Mouse (Mus musculus) CH12.LX (cell line): ENCODE results near the gene Epha10. TPM values are rescaled to one million over a fixed set of nuclear protein-coding genes. Genes with fewer than 3 reads are reported as not detected.

Experiments used
- DNase-seq: peaks from one replicate; pipeline ENCODE4 v3.0.0-alpha.2; 2013; ENCODE audit errors: extremely low read depth
- H3K27ac ChIP-seq: 2 replicates; pipeline ENCODE4 v1.5.1; 2012; ENCODE audit warnings: low read depth, mild to moderate bottlenecking, control low read depth, moderate library complexity; ENCODE audit not compliant: insufficient read depth
- H3K27me3 ChIP-seq: replicated peaks from 2 replicates; pipeline ENCODE3; 2012; ENCODE audit warnings: inconsistent platforms
- H3K36me3 ChIP-seq, 2 experiments: replicated peaks in 1 of 2; 2 replicates each; pipeline versions ENCODE3 to v1.6.1; 2012; ENCODE audit warnings: inconsistent platforms in 1 of 2, low read length in 1 of 2, mild to moderate bottlenecking in 1 of 2, mixed read lengths in 1 of 2, moderate library complexity in 1 of 2; ENCODE audit not compliant: control insufficient read depth in 1 of 2, insufficient read depth in 1 of 2
- H3K4me1 ChIP-seq, 2 experiments: 2 replicates each; pipeline ENCODE4 v1.6.1; 2012; ENCODE audit warnings: inconsistent platforms in 1 of 2, moderate library complexity in 1 of 2; ENCODE audit not compliant: insufficient read depth in 2 of 2, control insufficient read depth in 1 of 2
- H3K4me2 ChIP-seq: 2 replicates; pipeline ENCODE4 v1.6.1; 2012; ENCODE audit warnings: low read depth, mild to moderate bottlenecking, control low read depth; ENCODE audit not compliant: poor library complexity, insufficient read depth, severe bottlenecking
- H3K4me3 ChIP-seq, 3 experiments: fragments of 150-350 bp in 1 of 3; sonication (generic) in 1 of 3; replicated peaks in 1 of 3; 2 replicates each; pipeline versions ENCODE3 to v1.5.1; 2011 to 2012; ENCODE audit warnings: low read depth in 2 of 3, low read length in 2 of 3, mild to moderate bottlenecking in 2 of 3, moderate library complexity in 2 of 3, control low read depth in 1 of 3, improper control_type of control experiment in 1 of 3, inconsistent platforms in 1 of 3, mixed read lengths in 1 of 3; ENCODE audit not compliant: poor library complexity in 1 of 3
- H3K79me2 ChIP-seq: replicated peaks from 2 replicates; pipeline ENCODE4 v1.6.1; 2012; ENCODE audit warnings: mild to moderate bottlenecking, moderate library complexity; ENCODE audit not compliant: control insufficient read depth, poor library complexity, insufficient read depth, severe bottlenecking; ENCODE audit errors: extremely low read depth
- H3K9ac ChIP-seq: 2 replicates; pipeline ENCODE4 v1.6.1; 2012; ENCODE audit warnings: low read depth, mild to moderate bottlenecking, control low read depth, moderate library complexity; ENCODE audit not compliant: insufficient read depth
- H3K9me3 ChIP-seq: replicated peaks from 2 replicates; pipeline ENCODE3; 2012; ENCODE audit warnings: low read length, inconsistent platforms, mixed read lengths
- BHLHE40 ChIP-seq: IDR thresholded peaks from 2 replicates; pipeline ENCODE4 v1.6.1; 2011; ENCODE audit warnings: mild to moderate bottlenecking, low read depth, low read length, improper control_type of control experiment
- CHD1 ChIP-seq: IDR thresholded peaks from 2 replicates; pipeline ENCODE4 v1.6.1; 2012; ENCODE audit warnings: low read depth, low read length, improper control_type of control experiment, inconsistent platforms
- CTCF ChIP-seq, 2 experiments: IDR thresholded peaks in 1 of 2; conservative IDR thresholded peaks in 1 of 2; 2 replicates each; pipeline ENCODE4 v1.5.1; 2011 to 2012; ENCODE audit warnings: low read depth in 2 of 2, low read length in 2 of 2, improper control_type of control experiment in 1 of 2, inconsistent platforms in 1 of 2, mild to moderate bottlenecking in 1 of 2, moderate library complexity in 1 of 2
- E2F4 ChIP-seq: IDR thresholded peaks from 2 replicates; pipeline ENCODE4 v1.6.1; 2011; ENCODE audit warnings: low read depth, low read length, improper control_type of control experiment; ENCODE audit not compliant: insufficient replicate concordance
- ELF1 ChIP-seq: IDR thresholded peaks from 2 replicates; pipeline ENCODE4 v1.6.1; 2014; ENCODE audit warnings: low read depth, mild to moderate bottlenecking, inconsistent platforms, low read length, improper control_type of control experiment
- HCFC1 ChIP-seq: IDR thresholded peaks from 2 replicates; pipeline ENCODE4 v1.6.1; 2012; ENCODE audit warnings: low read depth, mild to moderate bottlenecking, inconsistent platforms, low read length, improper control_type of control experiment
- JUND ChIP-seq: conservative IDR thresholded peaks from 2 replicates; pipeline ENCODE4 v1.6.1; 2011; ENCODE audit warnings: low read depth, low read length, improper control_type of control experiment
- KAT2A ChIP-seq: IDR thresholded peaks from 2 replicates; pipeline ENCODE4 v1.6.1; 2012; ENCODE audit warnings: low read length, improper control_type of control experiment, inconsistent platforms; ENCODE audit not compliant: insufficient replicate concordance
- MAZ ChIP-seq: IDR thresholded peaks from 2 replicates; pipeline ENCODE4 v1.6.1; 2012; ENCODE audit warnings: low read depth, mild to moderate bottlenecking, inconsistent platforms, low read length, improper control_type of control experiment, moderate library complexity
- NRF1 ChIP-seq: IDR thresholded peaks from 2 replicates; pipeline ENCODE4 v1.6.1; 2014; ENCODE audit warnings: low read depth, mild to moderate bottlenecking, inconsistent platforms, low read length, improper control_type of control experiment, moderate library complexity
- RAD21 ChIP-seq: IDR thresholded peaks from 2 replicates; pipeline ENCODE4 v1.6.1; 2011; ENCODE audit warnings: low read depth, mild to moderate bottlenecking, low read length, improper control_type of control experiment, moderate library complexity
- SMC3 ChIP-seq: IDR thresholded peaks from 2 replicates; pipeline ENCODE4 v1.6.1; 2011; ENCODE audit warnings: low read depth, low read length, improper control_type of control experiment
- TBP ChIP-seq: conservative IDR thresholded peaks from 2 replicates; pipeline ENCODE4 v1.6.1; 2011; ENCODE audit warnings: low read depth, low read length, improper control_type of control experiment
- TCF12 ChIP-seq: IDR thresholded peaks from 2 replicates; pipeline ENCODE4 v1.6.1; 2014; ENCODE audit warnings: low read depth, mild to moderate bottlenecking, inconsistent platforms, low read length, improper control_type of control experiment
- USF2 ChIP-seq: conservative IDR thresholded peaks from 2 replicates; pipeline ENCODE4 v1.6.1; 2011; ENCODE audit warnings: low read depth, low read length, improper control_type of control experiment
- ZKSCAN1 ChIP-seq: IDR thresholded peaks from 2 replicates; pipeline ENCODE4 v1.6.1; 2012; ENCODE audit warnings: low read depth, inconsistent platforms, low read length, improper control_type of control experiment, borderline replicate concordance
- ZMIZ1 ChIP-seq: IDR thresholded peaks from 2 replicates; pipeline ENCODE4 v1.6.1; 2012; ENCODE audit warnings: low read depth, mild to moderate bottlenecking, inconsistent platforms, low read length, improper control_type of control experiment
- dilution Hi-C: fragments of 300-500 bp; cut with MboI; formaldehyde crosslinking; loops from 2 replicates; pipeline ENCODE4 v1.14.3; 2020; ENCODE audit warnings: low sequenced_read_pairs; ENCODE audit not compliant: extremely low pct_unique_long_range_greater_than_20kb, extremely low pct_ligation_motif_present
- in situ Hi-C: fragments of 300-500 bp; cut with MboI; formaldehyde crosslinking; loops from 3 replicates; pipeline ENCODE4 v1.14.3; 2019; ENCODE audit warnings: low sequenced_read_pairs, low pct_ligation_motif_present, low pct_unique_long_range_greater_than_20kb, mixed read lengths
- polyA plus RNA-seq: library from polyadenylated mRNA; unstranded; fragments of >175 nt; gene quantifications from 2 replicates; pipeline ENCODE4 v1.2.1, GENCODE M21; 2012; ENCODE audit warnings: low read depth; ENCODE audit not compliant: insufficient read length
- total RNA-seq, 2 experiments: library from RNA; depleted of rRNA; stranded (reverse); fragments of 300-350 nt in 1 of 2; fragments of >200 nt in 1 of 2; gene quantifications; 2 replicates each; pipeline ENCODE4 v1.2.3; 2012 to 2014

The Epha10 gene
- total and polyA plus RNA-seq, 3 experiments, result not detected

DNA sequence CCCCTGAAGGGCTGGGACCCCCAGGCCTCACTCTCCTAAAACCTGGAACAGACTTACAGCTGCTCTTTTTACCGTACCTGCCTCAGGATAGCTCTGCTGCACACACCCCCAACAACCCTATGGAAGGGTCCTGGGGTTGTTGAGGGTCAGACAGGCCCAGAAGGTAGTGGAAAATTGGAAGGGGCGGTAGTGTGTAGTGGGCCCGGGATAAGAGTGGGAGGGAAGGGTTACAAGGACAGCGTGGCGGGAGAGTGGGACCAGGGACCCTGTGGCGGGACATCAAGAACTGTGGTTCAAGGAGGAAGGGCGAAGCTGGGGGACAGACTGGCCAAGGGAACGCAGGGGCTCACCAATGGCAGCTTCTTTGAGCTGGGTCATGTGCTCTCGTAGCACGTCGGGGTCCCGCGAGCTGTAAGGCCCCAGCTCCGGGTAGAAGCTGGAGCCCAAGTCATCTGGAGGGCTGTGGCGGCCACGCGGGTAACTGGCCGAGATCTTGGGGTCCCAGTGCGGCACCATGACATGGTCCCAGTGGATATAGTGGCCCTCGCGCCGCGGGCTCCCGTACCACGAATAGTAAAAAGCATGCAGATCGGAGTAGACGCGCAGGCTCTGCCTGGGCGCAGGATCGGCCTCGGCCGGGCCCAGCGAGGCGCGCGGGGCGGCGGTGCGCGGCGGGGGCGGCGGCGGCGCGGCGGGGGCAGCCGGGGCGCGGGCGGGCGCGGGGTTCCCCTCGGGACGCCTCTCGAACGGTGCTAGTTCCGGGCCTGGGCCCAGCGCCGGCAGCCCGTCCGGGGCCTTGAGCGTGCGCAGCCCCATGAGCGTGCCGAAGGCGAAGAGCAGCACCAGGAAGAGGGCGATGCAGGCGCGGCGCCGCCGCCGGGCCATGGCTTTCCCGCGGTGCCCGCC is 19.2 kb upstream of the Epha10 start, which contains the start of gene Maneal:
TSS of gene Maneal (minus strand) at position 889 of the 906 bp plus-strand sequence.
- in situ Hi-C loops, result no loop called here
- no peak for DNase-seq
- Histone ChIP-seq H3K27me3 (no peaks in the 10 kb centered on the region), H3K4me3 (no peak within 1 kb of the TSS), H3K27ac (no peak within 1 kb of the TSS), H3K79me2 (no peaks in the 10 kb centered on the region), H3K4me2 (no peak within 1 kb of the TSS), H3K4me1 (no peaks in the 10 kb centered on the region), H3K36me3 (peaks cover 7 to 18% of the 10 kb centered on the region in 2 experiments), H3K9me3 (peaks cover 10% of the 10 kb centered on the region), H3K9ac (no peak within 1 kb of the TSS)
- dilution Hi-C loops, result no loop called here
- no peak for TF ChIP-seq NRF1
- TF ChIP-seq MAZ, result no peak
- TF ChIP-seq JUND, result no peak
- TF ChIP-seq SMC3, result no peak
- TF ChIP-seq HCFC1, result no peak
- no peak for TF ChIP-seq ELF1
- no peak for TF ChIP-seq KAT2A
- no peak for TF ChIP-seq ZMIZ1
- TF ChIP-seq BHLHE40, result no peak
- no peak for TF ChIP-seq TCF12
- TF ChIP-seq TBP, result no peak
- no peak for TF ChIP-seq ZKSCAN1
- no peak for TF ChIP-seq CHD1
- no peak for TF ChIP-seq RAD21

GRCm38 (mm10) chr4:124872719-124873118 is 8.0 kb upstream of the Epha10 start:
- H3K4me2 ChIP-seq, result no peak overlapping the region
- H3K27me3 ChIP-seq, result peaks cover 1% of the 10 kb centered on the region
- H3K79me2 ChIP-seq, result no peaks in the 10 kb centered on the region
- H3K4me1 ChIP-seq, result no peaks in the 10 kb centered on the region
- no peak for DNase-seq
- dilution Hi-C loops, result no loop called here
- H3K4me3 ChIP-seq, result no peak overlapping the region
- no peak for TF ChIP-seq HCFC1
- TF ChIP-seq E2F4, result no peak
- no peak for TF ChIP-seq MAZ
- no peak for TF ChIP-seq ZKSCAN1
- no peak for TF ChIP-seq USF2
- TF ChIP-seq KAT2A, result no peak
- TF ChIP-seq CTCF (conservative IDR thresholded peaks at IDR 0.05 in 1 of 2, IDR thresholded peaks at IDR 0.05 in 1 of 2; ENCODE audit: low read depth in 2 of 2, low read length in 2 of 2), result peak; percentile 25 to 28; a peak in 2 of 4 replicates
- H3K9me3 ChIP-seq, result peaks cover 25% of the 10 kb centered on the region
- H3K36me3 ChIP-seq, result no peaks in the 10 kb centered on the region
- H3K27ac ChIP-seq, result no peak overlapping the region
- no peak overlapping the region for H3K9ac ChIP-seq
- in situ Hi-C loops, result no loop called here
